Mouse (Mus musculus) heart, postnatal 0 days (tissue): ENCODE results near the gene Cpt1c. TPM values are rescaled to one million over a fixed set of nuclear protein-coding genes. Genes with fewer than 3 reads are reported as not detected.

Experiments
- ATAC-seq: fragments of 200-750 bp; cut with Nextera tagmentation; 2 replicates; pipeline ENCODE4 v1.8.0; 2017; ENCODE audit warnings: low read depth, moderate number of reproducible peaks, moderate library complexity; ENCODE audit not compliant: insufficient read depth
- DNase-seq: peaks from one replicate; pipeline ENCODE4 v3.0.0-alpha.2; 2016; ENCODE audit warnings: low spot score
- H3K27ac ChIP-seq: fragments of 300-500 bp; sonication (generic); 2 replicates; pipeline ENCODE4 v1.5.1; 2014; ENCODE audit warnings: low read depth, mild to moderate bottlenecking
- H3K27me3 ChIP-seq: fragments of 300-500 bp; sonication (generic); 2 replicates; pipeline ENCODE4 v1.6.1; 2014; ENCODE audit warnings: low read length, mixed read lengths; ENCODE audit not compliant: control insufficient read depth, insufficient read depth
- H3K36me3 ChIP-seq: fragments of 300-500 bp; sonication (generic); replicated peaks from 2 replicates; pipeline ENCODE4 v1.6.1; 2014; ENCODE audit warnings: low read length, mixed read lengths; ENCODE audit not compliant: control insufficient read depth, insufficient read depth
- H3K4me1 ChIP-seq: fragments of 300-500 bp; sonication (generic); 2 replicates; pipeline ENCODE4 v1.6.1; 2014; ENCODE audit warnings: antibody characterized with exemption; ENCODE audit not compliant: control insufficient read depth, insufficient read depth
- H3K4me2 ChIP-seq: fragments of 300-500 bp; sonication (generic); 2 replicates; pipeline ENCODE4 v1.6.1; 2014; ENCODE audit warnings: low read depth, mild to moderate bottlenecking, low read length, moderate library complexity
- H3K4me3 ChIP-seq: fragments of 300-500 bp; sonication (generic); 2 replicates; pipeline ENCODE4 v1.5.1; 2014; ENCODE audit warnings: low read depth, low read length
- H3K9ac ChIP-seq: fragments of 300-500 bp; sonication (generic); replicated peaks from 2 replicates; pipeline ENCODE4 v1.6.1; 2014; ENCODE audit warnings: low read depth, low read length, mixed read lengths
- H3K9me3 ChIP-seq: fragments of 300-500 bp; sonication (generic); replicated peaks from 2 replicates; pipeline ENCODE4 v1.6.1; 2016; ENCODE audit warnings: low read length; ENCODE audit not compliant: control insufficient read depth
- CTCF ChIP-seq: IDR thresholded peaks from 2 replicates; pipeline ENCODE4 v1.5.1; 2016; ENCODE audit warnings: antibody characterized with exemption, control low read depth, low read depth
- EP300 ChIP-seq: IDR thresholded peaks from 2 replicates; pipeline ENCODE4 v1.6.1; 2016; ENCODE audit warnings: antibody characterized with exemption, low read depth
- WGBS: fragments of 180-500 bp; shearing (Covaris S2); extraction: QIAGEN DNeasy Blood & Tissue Kit; methylation state at CpG from one replicate; pipeline ENCODE4 v1.1.7; 2014; 5-methylcytosine and 5-hydroxymethylcytosine counted together
- polyA plus RNA-seq: library from polyadenylated mRNA; unstranded; fragments of >200 nt; fragmentation: Nextera tagmentation; extraction: Ambion mirVana; gene quantifications from 2 replicates; pipeline ENCODE4 v1.2.1, GENCODE M21; 2015
- total RNA-seq: library from RNA; depleted of rRNA; stranded (reverse); fragments of >200 nt; gene quantifications from 2 replicates; pipeline ENCODE4 v1.2.3, GENCODE M21; 2014; ENCODE audit warnings: low replicate concordance

The Cpt1c gene
- total and polyA plus RNA-seq, 2 experiments from 2014 or later: 3.4 to 7.5 TPM

- H3K4me2 ChIP-seq: peak within 1 kb of the TSS; percentile 73
- peaks cover 49% of the 10 kb centered on the region for H3K36me3 ChIP-seq
- H3K4me3 ChIP-seq: peak within 1 kb of the TSS; percentile 75
- H3K9me3 ChIP-seq: no peaks in the 10 kb centered on the region
- H3K9ac ChIP-seq: peak within 1 kb of the TSS; percentile 78
- 2% methylated on average over 18 of the region's 18 CpGs for WGBS
- TF ChIP-seq EP300 (no peak), CTCF (no peak)
- no peak; the same call in 1 of the 2 replicates for ATAC-seq
- H3K4me1 ChIP-seq: peaks cover 17% of the 10 kb centered on the region
- peak within 1 kb of the TSS; percentile 83 for H3K27ac ChIP-seq
- no peaks in the 10 kb centered on the region for H3K27me3 ChIP-seq
- no peak for DNase-seq
These were observed 23.9 kb upstream of the Cpt1c start, which contains the start of gene Bcl2l12 for GRCm38 (mm10) chr7:44998501-44998955. Gene Bcl2l12, minus strand, starts transcription at chr7:44998712.

- 2% methylated on average over 15 of the region's 15 CpGs for WGBS
- Histone ChIP-seq H3K9ac (peak overlapping the region; percentile 78), H3K4me1 (peaks cover 17% of the 10 kb centered on the region), H3K4me3 (peak overlapping the region; percentile 75), H3K36me3 (peaks cover 49% of the 10 kb centered on the region), H3K9me3 (no peaks in the 10 kb centered on the region), H3K27ac (peak overlapping the region; percentile 83), H3K27me3 (no peaks in the 10 kb centered on the region), H3K4me2 (peak overlapping the region; percentile 73)
- no peak for DNase-seq
- no peak for ATAC-seq
- no peak for TF ChIP-seq CTCF
- TF ChIP-seq EP300: no peak
These were observed 23.3 kb upstream of the Cpt1c start for GRCm38 (mm10) chr7:44997940-44998428.

GRCm38 (mm10) chr7:44997231-44997939 lies 22.7 kb upstream of the Cpt1c start, which contains the start of gene Irf3:
Gene Irf3, plus strand, starts transcription at chr7:44997648.
- Histone ChIP-seq H3K4me2 (peak within 1 kb of the TSS; percentile 82), H3K9me3 (no peaks in the 10 kb centered on the region), H3K9ac (peak within 1 kb of the TSS; percentile 78), H3K4me3 (peak within 1 kb of the TSS; percentile 75), H3K36me3 (peaks cover 49% of the 10 kb centered on the region), H3K4me1 (peaks cover 17% of the 10 kb centered on the region), H3K27me3 (no peaks in the 10 kb centered on the region), H3K27ac (peak within 1 kb of the TSS; percentile 83)
- TF ChIP-seq CTCF (no peak), EP300 (no peak)
- WGBS: under 1% methylated on average over 43 of the region's 43 CpGs
- ATAC-seq: peak; percentile 93
- peak; percentile 97 for DNase-seq

- H3K4me2 ChIP-seq: peak overlapping the region; percentile 82
- no peaks in the 10 kb centered on the region for H3K9me3 ChIP-seq
- ATAC-seq: no peak
- H3K4me1 ChIP-seq: peaks cover 17% of the 10 kb centered on the region
- peak overlapping the region; percentile 78 for H3K9ac ChIP-seq
- WGBS: 15% methylated on average over 10 of the region's 10 CpGs
- no peaks in the 10 kb centered on the region for H3K27me3 ChIP-seq
- peak overlapping the region; percentile 75 for H3K4me3 ChIP-seq
- H3K27ac ChIP-seq: peak overlapping the region; percentile 83; the same call in 1 of the 2 replicates
- TF ChIP-seq EP300: no peak
- no peak for TF ChIP-seq CTCF
- no peak for DNase-seq
- peaks cover 49% of the 10 kb centered on the region for H3K36me3 ChIP-seq
These were observed 22.0 kb upstream of the Cpt1c start for GRCm38 (mm10) chr7:44996672-44997071.

GRCm38 (mm10) chr7:44986879-44987718 lies 12.4 kb upstream of the Cpt1c start:
- Histone ChIP-seq H3K4me2 (peak overlapping the region; percentile 88), H3K4me3 (peak overlapping the region; percentile 61), H3K27ac (peak overlapping the region; percentile 91), H3K4me1 (peaks cover 18% of the 10 kb centered on the region; the same call in 1 of the 2 replicates), H3K9me3 (no peaks in the 10 kb centered on the region), H3K9ac (peak overlapping the region; percentile 71), H3K27me3 (no peaks in the 10 kb centered on the region), H3K36me3 (peaks cover 20% of the 10 kb centered on the region)
- DNase-seq: peak; percentile 71
- TF ChIP-seq CTCF: no peak
- no peak for TF ChIP-seq EP300
- ATAC-seq: peak; percentile 15
- under 1% methylated on average over 29 of the region's 29 CpGs for WGBS
